Mouse (Mus musculus) MEL (cell line): Measurements from ENCODE around the gene Abhd8.

Experiments
- CHD2 ChIP-seq: IDR thresholded peaks from 2 replicates; pipeline ENCODE4 v1.6.1; 2011; ENCODE audit warnings: low read length, improper control_type of control experiment
- CTCF ChIP-seq, 3 experiments: IDR thresholded peaks in 2 of 3; conservative IDR thresholded peaks in 1 of 3; 2 replicates each; pipeline ENCODE4 v1.5.1; 2011 to 2012; ENCODE audit warnings: low read length in 3 of 3, low read depth in 2 of 3, mild to moderate bottlenecking in 2 of 3, improper control_type of control experiment in 1 of 3, inconsistent platforms in 1 of 3, mixed read lengths in 1 of 3, moderate library complexity in 1 of 3; ENCODE audit not compliant: control insufficient read depth in 1 of 3, insufficient read depth in 1 of 3, poor library complexity in 1 of 3, severe bottlenecking in 1 of 3
- EP300 ChIP-seq, 2 experiments: IDR thresholded peaks; 2 replicates each; pipeline ENCODE4 v1.6.1; 2011; ENCODE audit warnings: improper control_type of control experiment in 2 of 2, low read length in 2 of 2, low read depth in 1 of 2, mild to moderate bottlenecking in 1 of 2
- MAFK ChIP-seq: IDR thresholded peaks from 2 replicates; pipeline ENCODE4 v1.6.1; 2011; ENCODE audit warnings: low read depth, mild to moderate bottlenecking, low read length, improper control_type of control experiment, borderline replicate concordance
- NELFE ChIP-seq: IDR thresholded peaks from 2 replicates; pipeline ENCODE4 v1.6.1; 2011; ENCODE audit warnings: low read depth, low read length, improper control_type of control experiment
- POLR2A ChIP-seq, 2 experiments: IDR thresholded peaks; 2 replicates each; pipeline ENCODE4 v1.6.1; 2011 to 2012; ENCODE audit warnings: low read length in 2 of 2, mild to moderate bottlenecking in 2 of 2, control low read depth in 1 of 2, improper control_type of control experiment in 1 of 2, low read depth in 1 of 2, moderate library complexity in 1 of 2; ENCODE audit not compliant: control insufficient read depth in 1 of 2, insufficient read depth in 1 of 2, poor library complexity in 1 of 2
- USF1 ChIP-seq: IDR thresholded peaks from 2 replicates; pipeline ENCODE4 v1.6.1; 2014; ENCODE audit warnings: low read depth, mild to moderate bottlenecking, inconsistent platforms, low read length, improper control_type of control experiment, moderate library complexity
- USF2 ChIP-seq, 2 experiments: IDR thresholded peaks; 2 replicates each; pipeline ENCODE4 v1.6.1; 2011 to 2012; ENCODE audit warnings: improper control_type of control experiment in 2 of 2, low read length in 2 of 2, borderline replicate concordance in 1 of 2, inconsistent platforms in 1 of 2, low read depth in 1 of 2, mild to moderate bottlenecking in 1 of 2; ENCODE audit not compliant: insufficient read depth in 1 of 2
- ZKSCAN1 ChIP-seq: IDR thresholded peaks from 2 replicates; pipeline ENCODE4 v1.6.1; 2012; ENCODE audit warnings: low read depth, mild to moderate bottlenecking, inconsistent platforms, low read length, improper control_type of control experiment, moderate library complexity

DNA sequence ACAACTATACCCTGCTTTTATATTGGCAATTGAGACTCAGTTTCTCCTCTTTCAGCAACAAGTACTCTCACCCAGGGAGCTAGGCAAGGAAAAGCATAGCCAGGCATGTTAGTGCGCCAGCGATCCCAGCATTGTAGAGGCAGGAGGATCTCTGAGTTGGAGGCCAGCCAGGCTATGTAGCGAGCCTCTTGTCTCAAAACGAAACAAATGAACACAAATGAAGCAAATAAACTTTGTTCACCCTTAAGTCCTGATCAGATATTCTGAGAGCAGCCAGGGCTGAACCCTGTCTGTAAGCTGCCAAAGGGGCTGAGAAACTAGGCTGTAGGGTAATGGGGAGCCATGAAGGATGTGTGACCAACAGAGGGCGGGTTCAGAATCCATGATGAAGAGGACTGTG is 32.4 kb upstream of the Abhd8 start:
- no peak for TF ChIP-seq MAFK
- TF ChIP-seq CTCF (IDR thresholded peaks at IDR 0.05 in 2 of 3, conservative IDR thresholded peaks at IDR 0.05 in 1 of 3; ENCODE audit: control insufficient read depth in 1 of 3, insufficient read depth in 1 of 3, low read depth in 2 of 3, low read length in 3 of 3, poor library complexity in 1 of 3, severe bottlenecking in 1 of 3) = no peak
- no peak for TF ChIP-seq POLR2A (IDR thresholded peaks at IDR 0.05; ENCODE audit: control insufficient read depth in 1 of 2, insufficient read depth in 1 of 2, low read depth in 1 of 2, low read length in 2 of 2, poor library complexity in 1 of 2)
- no peak for TF ChIP-seq USF2 (IDR thresholded peaks at IDR 0.05; ENCODE audit: borderline replicate concordance in 1 of 2, insufficient read depth in 1 of 2, low read depth in 1 of 2, low read length in 2 of 2)
- TF ChIP-seq EP300 (IDR thresholded peaks at IDR 0.05; ENCODE audit: low read depth in 1 of 2, low read length in 2 of 2) = no peak
- no peak for TF ChIP-seq ZKSCAN1
- TF ChIP-seq NELFE = no peak
- TF ChIP-seq USF1 = no peak
- no peak for TF ChIP-seq CHD2
